In the genomic region with DNA sequence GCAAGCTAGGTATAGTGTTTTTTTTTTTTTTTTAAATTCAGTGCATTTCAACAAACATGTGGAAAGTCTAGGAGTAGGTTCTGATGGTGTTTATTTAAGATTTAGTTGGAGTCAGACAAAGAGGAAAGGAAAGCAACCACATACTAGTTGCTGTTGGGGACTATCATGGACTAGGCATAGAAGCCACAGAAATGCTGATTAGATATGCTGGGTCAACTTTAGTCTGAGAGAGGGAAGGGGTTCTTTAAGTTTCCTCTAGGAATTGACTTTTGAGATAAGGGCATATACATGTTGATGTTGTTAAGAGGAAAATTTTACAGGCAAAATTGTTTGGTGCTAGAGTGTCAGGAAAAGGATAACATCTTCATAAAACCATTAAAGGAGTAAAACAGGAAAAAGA, we compare ENCODE assay signal across 17 mouse cellular contexts.
DNase-seq lines count a peak whose midpoint lies in the region; TF ChIP-seq lines count a peak whose summit lies in the region.
"Had no signal": no experiment of that assay in that cellular context is flagged by ENCODE, and none has a peak within 500 bp of the region (broad histone marks: within the 10 kb centered on the region; RNA-seq: fewer than 3 reads in every experiment).

No protein-coding gene starts in this region.

- H3K36me3 ChIP-seq in MEL (ENCODE audit: control insufficient read depth in 1 of 2, insufficient read depth in 2 of 2, low read length in 2 of 2): peaks cover 0 to 10% of the 10 kb centered on the region in 2 experiments; a peak in 2 of 4 replicates
- H3K36me3 ChIP-seq: G1E had no signal

- intact Hi-C loops in left cerebral cortex, postnatal 4 days (cut with DNase I): no loop called here

- H3K9ac ChIP-seq in MEL (ENCODE audit: control insufficient read depth, low read depth, low read length, poor library complexity, severe bottlenecking): no peak overlapping the region

- peak; percentile 65 to 77 for TF ChIP-seq EP300 in MEL (IDR thresholded peaks at IDR 0.05; ENCODE audit: low read depth in 1 of 2, low read length in 2 of 2)

- no peak for TF ChIP-seq RAD21 in MEL (IDR thresholded peaks at IDR 0.05; ENCODE audit: low read depth, low read length)

- TF ChIP-seq POLR2A in MEL (IDR thresholded peaks at IDR 0.05; ENCODE audit: control insufficient read depth in 1 of 2, insufficient read depth in 1 of 2, low read depth in 1 of 2, low read length in 2 of 2, poor library complexity in 1 of 2): no peak

- H3K27ac ChIP-seq in MEL (ENCODE audit: control insufficient read depth, low read depth, low read length): no peak overlapping the region

- H3K79me2 ChIP-seq in MEL (ENCODE audit: control insufficient read depth, insufficient read depth, low read length, poor library complexity): no peaks in the 10 kb centered on the region

- no peaks in the 10 kb centered on the region for H3K9me3 ChIP-seq in MEL (replicated peaks; ENCODE audit: insufficient read depth, low read length)

- peak; percentile 14 for DNase-seq in MEL (ENCODE audit: low read depth, low spot score)
- no peak for DNase-seq in left cerebral cortex, postnatal 4 days
- DNase-seq: adrenal gland, adult 2 months; adrenal gland, adult 8-10 months; adrenal gland, postnatal 10 days; adrenal gland, postnatal 14 days; adrenal gland, postnatal 25 days; adrenal gland, postnatal 36 days; B cell, adult 2 months; cerebellum, adult 11 months; cerebellum, adult 11-12 months; cerebellum, adult 18-20 months; cerebellum, adult 2 months; cerebellum, adult 8-10 months had no signal

- TF ChIP-seq CTCF in MEL (IDR thresholded peaks at IDR 0.05 in 2 of 3, conservative IDR thresholded peaks at IDR 0.05 in 1 of 3; ENCODE audit: control insufficient read depth in 1 of 3, insufficient read depth in 1 of 3, low read depth in 2 of 3, low read length in 3 of 3, poor library complexity in 1 of 3, severe bottlenecking in 1 of 3): no peak

- H3K27me3 ChIP-seq in MEL (ENCODE audit: control insufficient read depth in 1 of 2, insufficient read depth in 2 of 2, low read length in 2 of 2): no peaks in the 10 kb centered on the region
- H3K27me3 ChIP-seq: CH12.LX, Patski had no signal

- peaks cover 0 to 4% of the 10 kb centered on the region in 2 experiments; a peak in 1 of 4 replicates for H3K4me1 ChIP-seq in MEL (ENCODE audit: control insufficient read depth in 1 of 2, insufficient read depth in 2 of 2, low read length in 2 of 2)

- no peak overlapping the region for H3K4me3 ChIP-seq in MEL (ENCODE audit: control insufficient read depth in 1 of 2, insufficient read depth in 1 of 2, low read depth in 2 of 2, low read length in 2 of 2)

TF ChIP-seq in MEL, 35 proteins besides CTCF, POLR2A, EP300 and RAD21:
- TF ChIP-seq USF1 (IDR thresholded peaks at IDR 0.05; ENCODE audit: low read depth, low read length) (no peak), ZKSCAN1 (IDR thresholded peaks at IDR 0.05; ENCODE audit: low read depth, low read length) (no peak), TBP (IDR thresholded peaks at IDR 0.05; ENCODE audit: low read depth, low read length) (no peak), MAX (IDR thresholded peaks at IDR 0.05; ENCODE audit: low read length) (no peak), GATA1 (IDR thresholded peaks at IDR 0.05; ENCODE audit: low read depth, low read length) (peak; percentile 57), TCF12 (IDR thresholded peaks at IDR 0.05; ENCODE audit: low read depth, low read length) (peak; percentile 44; the same call in 1 of the 2 replicates), MAFK (IDR thresholded peaks at IDR 0.05; ENCODE audit: borderline replicate concordance, low read depth, low read length) (no peak), ZMIZ1 (IDR thresholded peaks at IDR 0.05; ENCODE audit: low read depth, low read length) (no peak), POLR2AphosphoS5 (IDR thresholded peaks at IDR 0.05; ENCODE audit: borderline replicate concordance, low read depth, low read length) (no peak), NRF1 (IDR thresholded peaks at IDR 0.05; ENCODE audit: insufficient read depth, low read depth, low read length, poor library complexity, severe bottlenecking) (no peak), TAL1 (IDR thresholded peaks at IDR 0.05; ENCODE audit: low read length) (no peak), ZNF384 (IDR thresholded peaks at IDR 0.05; ENCODE audit: low read depth, low read length) (no peak)
TF ChIP-seq in MEL: peak in this region for 2.
